In genomic region chr4:149323730-149324129, GRCm38 (mm10) we compare ENCODE assay signal across 24 mouse cellular contexts. TPM values are rescaled to one million over a fixed set of nuclear protein-coding genes. Genes with fewer than 3 reads are reported as not detected.
DNase-seq lines count a peak whose midpoint lies in the region; ATAC-seq lines count a peak whose summit lies in the region.
"Had no signal": no experiment of that assay in that cellular context is flagged by ENCODE, and none has a peak within 500 bp of the region (broad histone marks: within the 10 kb centered on the region; RNA-seq: fewer than 3 reads in every experiment).

No protein-coding gene starts in this region.

- DNase-seq in liver, embryonic 13.5 days = no peak
- DNase-seq in liver, embryonic 11.5 days (ENCODE audit: low spot score) = no peak
- peak; percentile 73 to 87 for DNase-seq in heart, adult 18-20 months
- DNase-seq in heart, postnatal 4 days = peak; percentile 73
- no peak for DNase-seq in midbrain, embryonic 14.5 days
- DNase-seq in Muller cell, postnatal 12 days (ENCODE audit: inconsistent ontology term) = no peak
- DNase-seq in thymus, postnatal 0 days (ENCODE audit: low spot score) = no peak
- DNase-seq: adrenal gland, postnatal 14 days; cerebellum, adult 18-20 months; layer of hippocampus, postnatal 36 days; left cerebral cortex, postnatal 4 days; lung, postnatal 10 days; thymus, adult 2 months had no signal

- peaks cover 11% of the 10 kb centered on the region for H3K36me3 ChIP-seq in liver, embryonic 13.5 days
- no peaks in the 10 kb centered on the region; the same call in 1 of the 2 replicates for H3K36me3 ChIP-seq in liver, embryonic 11.5 days (ENCODE audit: control insufficient read depth, insufficient read depth, low read length)
- H3K36me3 ChIP-seq in heart, embryonic 14.5 days (ENCODE audit: control insufficient read depth, insufficient read depth, low read length) = peaks cover 16% of the 10 kb centered on the region
- peaks cover 20% of the 10 kb centered on the region for H3K36me3 ChIP-seq in midbrain, embryonic 14.5 days (ENCODE audit: control insufficient read depth, insufficient read depth, low read length)
- H3K36me3 ChIP-seq: intestine, embryonic 15.5 days had no signal

- no peaks in the 10 kb centered on the region for H3K27me3 ChIP-seq in liver, embryonic 13.5 days
- no peaks in the 10 kb centered on the region for H3K27me3 ChIP-seq in liver, embryonic 11.5 days (replicated peaks; ENCODE audit: control insufficient read depth, insufficient read depth, low read length)
- H3K27me3 ChIP-seq in heart, embryonic 14.5 days (ENCODE audit: control insufficient read depth, insufficient read depth, low read length) = no peaks in the 10 kb centered on the region
- H3K27me3 ChIP-seq in midbrain, embryonic 14.5 days (ENCODE audit: control insufficient read depth, insufficient read depth, low read length) = no peaks in the 10 kb centered on the region
- H3K27me3 ChIP-seq: intestine, embryonic 15.5 days; liver, embryonic 15.5 days; neural tube, embryonic 15.5 days; Patski; stomach, embryonic 15.5 days had no signal

- no peak overlapping the region for H3K4me3 ChIP-seq in liver, embryonic 13.5 days (replicated peaks)
- H3K4me3 ChIP-seq in liver, embryonic 11.5 days (ENCODE audit: low read depth, low read length) = no peak overlapping the region
- no peak overlapping the region for H3K4me3 ChIP-seq in heart, embryonic 14.5 days (ENCODE audit: control insufficient read depth in 1 of 2, insufficient read depth in 1 of 2, low read depth in 1 of 2, low read length in 2 of 2)
- H3K4me3 ChIP-seq in midbrain, embryonic 14.5 days (replicated peaks; ENCODE audit: low read depth, low read length) = no peak overlapping the region
- H3K4me3 ChIP-seq: erythroblast, embryonic 14.5 days; intestine, embryonic 15.5 days; liver, embryonic 15.5 days; neural tube, embryonic 15.5 days; stomach, embryonic 15.5 days had no signal

- peak; percentile 18; the same call in 1 of the 2 replicates for ATAC-seq in liver, embryonic 13.5 days (ENCODE audit: low read depth)
- no peak for ATAC-seq in liver, embryonic 11.5 days (replicated peaks; ENCODE audit: low FRiP score)
- ATAC-seq in heart, embryonic 14.5 days (ENCODE audit: insufficient number of reproducible peaks, insufficient read depth, low FRiP score, low read depth) = peak; percentile 57; the same call in 1 of the 2 replicates
- no peak for ATAC-seq in midbrain, embryonic 14.5 days (ENCODE audit: low FRiP score, low TSS enrichment)
- ATAC-seq: activated CD4-positive, CD25-positive, alpha-beta regulatory T cell, adult 4 months; forebrain, embryonic 16.5 days; intestine, embryonic 15.5 days; Patski had no signal

- H3K4me2 ChIP-seq in liver, embryonic 13.5 days = no peak overlapping the region
- H3K4me2 ChIP-seq in liver, embryonic 11.5 days = no peak overlapping the region
- H3K4me2 ChIP-seq in heart, embryonic 14.5 days (ENCODE audit: low read length) = peak overlapping the region; percentile 9
- no peak overlapping the region for H3K4me2 ChIP-seq in midbrain, embryonic 14.5 days (ENCODE audit: low read length)
- H3K4me2 ChIP-seq: hindbrain, embryonic 14.5 days; intestine, embryonic 15.5 days; liver, embryonic 15.5 days; neural tube, embryonic 15.5 days; stomach, embryonic 15.5 days had no signal

- H3K27ac ChIP-seq in liver, embryonic 13.5 days = no peak overlapping the region
- H3K27ac ChIP-seq in liver, embryonic 11.5 days (ENCODE audit: low read depth, low read length) = no peak overlapping the region
- peak overlapping the region; percentile 72 to 74 for H3K27ac ChIP-seq in heart, embryonic 14.5 days (replicated peaks in 1 of 2; ENCODE audit: control insufficient read depth in 1 of 2, insufficient read depth in 1 of 2, low read depth in 2 of 2, low read length in 2 of 2)
- H3K27ac ChIP-seq in midbrain, embryonic 14.5 days (replicated peaks; ENCODE audit: low read depth, low read length) = no peak overlapping the region
- H3K27ac ChIP-seq: hindbrain, embryonic 14.5 days; intestine, embryonic 15.5 days; kidney, postnatal 0 days; liver, embryonic 15.5 days; neural tube, embryonic 15.5 days; stomach, embryonic 15.5 days had no signal

- WGBS in liver, embryonic 13.5 days (ENCODE audit: insufficient replicate concordance) = 70% methylated on average over 16 of the region's 16 CpGs
- WGBS in liver, embryonic 11.5 days = 72% methylated on average over 16 of the region's 16 CpGs
- 20% methylated on average over 16 of the region's 16 CpGs for WGBS in heart, embryonic 14.5 days
- WGBS in midbrain, embryonic 14.5 days = 81% methylated on average over 16 of the region's 16 CpGs

- H3K4me1 ChIP-seq in liver, embryonic 13.5 days (replicated peaks) = no peaks in the 10 kb centered on the region
- no peaks in the 10 kb centered on the region; the same call in 1 of the 2 replicates for H3K4me1 ChIP-seq in liver, embryonic 11.5 days (replicated peaks; ENCODE audit: control insufficient read depth, insufficient read depth, low read length)
- H3K4me1 ChIP-seq in heart, embryonic 14.5 days (ENCODE audit: control insufficient read depth in 2 of 2, insufficient read depth in 2 of 2, low read length in 2 of 2) = peaks cover 23 to 44% of the 10 kb centered on the region in 2 experiments
- no peaks in the 10 kb centered on the region for H3K4me1 ChIP-seq in midbrain, embryonic 14.5 days (ENCODE audit: control insufficient read depth, insufficient read depth, low read length)
- H3K4me1 ChIP-seq: intestine, embryonic 15.5 days; liver, embryonic 15.5 days; neural tube, embryonic 15.5 days; stomach, embryonic 15.5 days had no signal

- no peak overlapping the region for H3K9ac ChIP-seq in liver, embryonic 13.5 days
- no peak overlapping the region for H3K9ac ChIP-seq in liver, embryonic 11.5 days (ENCODE audit: low read depth, low read length)
- H3K9ac ChIP-seq in heart, embryonic 14.5 days (ENCODE audit: low read length) = no peak overlapping the region
- H3K9ac ChIP-seq in midbrain, embryonic 14.5 days (replicated peaks; ENCODE audit: low read length) = no peak overlapping the region
- H3K9ac ChIP-seq: hindbrain, embryonic 14.5 days; intestine, embryonic 15.5 days; liver, embryonic 15.5 days; neural tube, embryonic 15.5 days; stomach, embryonic 15.5 days had no signal

- H3K9me3 ChIP-seq in liver, embryonic 13.5 days (replicated peaks) = no peaks in the 10 kb centered on the region
- no peaks in the 10 kb centered on the region for H3K9me3 ChIP-seq in liver, embryonic 11.5 days (ENCODE audit: control insufficient read depth, low read length)
- no peaks in the 10 kb centered on the region for H3K9me3 ChIP-seq in heart, embryonic 14.5 days (ENCODE audit: control insufficient read depth, low read length)
- H3K9me3 ChIP-seq in midbrain, embryonic 14.5 days (ENCODE audit: control insufficient read depth, low read length) = no peaks in the 10 kb centered on the region
- H3K9me3 ChIP-seq: intestine, embryonic 15.5 days; liver, embryonic 15.5 days; neural tube, embryonic 15.5 days; stomach, embryonic 15.5 days had no signal

RNA-seq across cellular contexts. Expression of gene Kif1b, which starts 16.2 kb away (rescaled TPM):
- polyA plus RNA-seq in liver, embryonic 13.5 days (2015; fragmentation: Nextera tagmentation; extraction: Ambion mirVana) = 5.1 and 6.7 TPM in 2 replicates
- polyA plus RNA-seq in liver, embryonic 11.5 days (2014; fragmentation: Nextera tagmentation; extraction: Ambion mirVana) = 13.9 and 14.8 TPM in 2 replicates
- 100 to 1,000 TPM; 154 to 180 TPM for total RNA-seq in heart, adult 18-20 months (2021)
- 47.1 and 51.9 TPM in 2 replicates for polyA plus RNA-seq in heart, embryonic 14.5 days (2014; fragmentation: Nextera tagmentation; extraction: Ambion mirVana)
- 100 to 1,000 TPM; 139 to 143 TPM for total RNA-seq in heart, postnatal 4 days (2021)
- polyA plus RNA-seq in midbrain, embryonic 14.5 days (2014; fragmentation: Nextera tagmentation; extraction: Ambion mirVana) = 152 and 202 TPM in 2 replicates
- polyA plus RNA-seq in thymus, postnatal 0 days (2015; fragmentation: Nextera tagmentation; extraction: Ambion mirVana) = 9.8 and 10.5 TPM in 2 replicates
- polyA plus RNA-seq: erythroblast, embryonic 14.5 days had no signal

Comparison
In these comparisons a context has a peak if more than half of its experiments do, and no peak if none do; other contexts are left out.
1. ATAC-seq: peak in liver, embryonic 13.5 days (single experiment) and heart, embryonic 14.5 days (single experiment); none in liver, embryonic 11.5 days (single experiment) and midbrain, embryonic 14.5 days (single experiment).
2. DNase-seq: peak in heart, adult 18-20 months (2 of 2) and heart, postnatal 4 days (single experiment); none in liver, embryonic 13.5 days (single experiment), liver, embryonic 11.5 days (single experiment), midbrain, embryonic 14.5 days (single experiment), Muller cell, postnatal 12 days (single experiment) and thymus, postnatal 0 days (single experiment).
3. H3K27ac ChIP-seq: peak in heart, embryonic 14.5 days (2 of 2); none in liver, embryonic 13.5 days (single experiment), liver, embryonic 11.5 days (single experiment) and midbrain, embryonic 14.5 days (single experiment).